Mouse (Mus musculus): ENCODE measurements at regions not wholly inside any gene's neighbourhood (a gene's known extent, or its start where the extent isn't known, plus 50 kb on each side); places are given as distances from the start of the nearest gene placed in this dataset.

GRCm38 (mm10) chr8:44785161-44785560, 150.1 kb upstream of the Fat1 start:
- Histone ChIP-seq H3K27ac (ENCODE audit: low read depth, low read length) (no peak overlapping the region), H3K36me3 (ENCODE audit: control insufficient read depth, insufficient read depth, low read length) (no peaks in the 10 kb centered on the region), H3K9ac (replicated peaks; ENCODE audit: low read depth, low read length) (no peak overlapping the region), H3K4me1 (ENCODE audit: control insufficient read depth, insufficient read depth, low read length) (no peaks in the 10 kb centered on the region), H3K27me3 (ENCODE audit: control insufficient read depth, insufficient read depth, low read length) (no peaks in the 10 kb centered on the region), H3K9me3 (ENCODE audit: control insufficient read depth, low read length) (no peaks in the 10 kb centered on the region), H3K4me2 (ENCODE audit: low read depth, low read length) (no peak overlapping the region), H3K4me3 (ENCODE audit: low read depth, low read length) (no peak overlapping the region)
- WGBS = 38% methylated on average over 8 of the region's 8 CpGs
- no peak for ATAC-seq (ENCODE audit: low read depth)

GRCm38 (mm10) chr8:44786740-44787139, 148.5 kb upstream of the Fat1 start:
- WGBS = 83% methylated on average over 5 of the region's 5 CpGs
- H3K4me1 ChIP-seq (ENCODE audit: control insufficient read depth, insufficient read depth, low read length) = no peaks in the 10 kb centered on the region
- no peak for ATAC-seq (ENCODE audit: low read depth)

GRCm38 (mm10) chr8:44788290-44788689, 147.0 kb upstream of the Fat1 start:
- Histone ChIP-seq H3K9ac (replicated peaks; ENCODE audit: low read depth, low read length) (no peak overlapping the region), H3K4me1 (ENCODE audit: control insufficient read depth, insufficient read depth, low read length) (no peaks in the 10 kb centered on the region), H3K36me3 (ENCODE audit: control insufficient read depth, insufficient read depth, low read length) (no peaks in the 10 kb centered on the region), H3K27me3 (ENCODE audit: control insufficient read depth, insufficient read depth, low read length) (no peaks in the 10 kb centered on the region), H3K4me2 (ENCODE audit: low read depth, low read length) (no peak overlapping the region), H3K4me3 (ENCODE audit: low read depth, low read length) (no peak overlapping the region), H3K27ac (ENCODE audit: low read depth, low read length) (no peak overlapping the region), H3K9me3 (ENCODE audit: control insufficient read depth, low read length) (no peaks in the 10 kb centered on the region)
- WGBS = 14% methylated on average over 3 of the region's 3 CpGs
- ATAC-seq (ENCODE audit: low read depth) = no peak

More at GRCm38 (mm10) chr8:44786740-44787139, 148.5 kb upstream of the Fat1 start:
- H3K27ac ChIP-seq (ENCODE audit: low read depth, low read length) = no peak overlapping the region
- H3K27me3 ChIP-seq (ENCODE audit: control insufficient read depth, insufficient read depth, low read length) = no peaks in the 10 kb centered on the region
- no peaks in the 10 kb centered on the region for H3K9me3 ChIP-seq (ENCODE audit: control insufficient read depth, low read length)
- H3K36me3 ChIP-seq (ENCODE audit: control insufficient read depth, insufficient read depth, low read length) = no peaks in the 10 kb centered on the region
- H3K9ac ChIP-seq (replicated peaks; ENCODE audit: low read depth, low read length) = no peak overlapping the region
- no peak overlapping the region for H3K4me3 ChIP-seq (ENCODE audit: low read depth, low read length)
- H3K4me2 ChIP-seq (ENCODE audit: low read depth, low read length) = no peak overlapping the region

- Histone ChIP-seq H3K4me3 (ENCODE audit: low read depth, low read length) (no peak overlapping the region), H3K4me2 (ENCODE audit: low read depth, low read length) (no peak overlapping the region), H3K9me3 (ENCODE audit: control insufficient read depth, low read length) (no peaks in the 10 kb centered on the region), H3K27me3 (ENCODE audit: control insufficient read depth, insufficient read depth, low read length) (no peaks in the 10 kb centered on the region), H3K4me1 (ENCODE audit: control insufficient read depth, insufficient read depth, low read length) (no peaks in the 10 kb centered on the region), H3K9ac (replicated peaks; ENCODE audit: low read depth, low read length) (no peak overlapping the region), H3K27ac (ENCODE audit: low read depth, low read length) (no peak overlapping the region), H3K36me3 (ENCODE audit: control insufficient read depth, insufficient read depth, low read length) (no peaks in the 10 kb centered on the region)
- 82% methylated on average over 3 of the region's 3 CpGs for WGBS
- ATAC-seq (ENCODE audit: low read depth) = no peak
Measured at GRCm38 (mm10) chr8:44799513-44799912, 135.7 kb upstream of the Fat1 start.

- no peak for ATAC-seq (ENCODE audit: low read depth)
- no peaks in the 10 kb centered on the region for H3K4me1 ChIP-seq (ENCODE audit: control insufficient read depth, insufficient read depth, low read length)
- no peak overlapping the region for H3K9ac ChIP-seq (replicated peaks; ENCODE audit: low read depth, low read length)
- no peak overlapping the region for H3K27ac ChIP-seq (ENCODE audit: low read depth, low read length)
- H3K27me3 ChIP-seq (ENCODE audit: control insufficient read depth, insufficient read depth, low read length) = no peaks in the 10 kb centered on the region
- WGBS = 38% methylated on average over 6 of the region's 6 CpGs
- no peaks in the 10 kb centered on the region for H3K9me3 ChIP-seq (ENCODE audit: control insufficient read depth, low read length)
- H3K4me2 ChIP-seq (ENCODE audit: low read depth, low read length) = no peak overlapping the region
- no peak overlapping the region for H3K4me3 ChIP-seq (ENCODE audit: low read depth, low read length)
- H3K36me3 ChIP-seq (ENCODE audit: control insufficient read depth, insufficient read depth, low read length) = no peaks in the 10 kb centered on the region
Measured at GRCm38 (mm10) chr8:44800827-44801273, 134.4 kb upstream of the Fat1 start.

- H3K9me3 ChIP-seq (ENCODE audit: control insufficient read depth, low read length) = no peaks in the 10 kb centered on the region
- no peak overlapping the region for H3K4me3 ChIP-seq (ENCODE audit: low read depth, low read length)
- no peak for ATAC-seq (ENCODE audit: low read depth)
- no peak overlapping the region for H3K4me2 ChIP-seq (ENCODE audit: low read depth, low read length)
- H3K27ac ChIP-seq (ENCODE audit: low read depth, low read length) = no peak overlapping the region
- no peak overlapping the region for H3K9ac ChIP-seq (replicated peaks; ENCODE audit: low read depth, low read length)
- H3K36me3 ChIP-seq (ENCODE audit: control insufficient read depth, insufficient read depth, low read length) = no peaks in the 10 kb centered on the region
- H3K4me1 ChIP-seq (ENCODE audit: control insufficient read depth, insufficient read depth, low read length) = no peaks in the 10 kb centered on the region
- no peaks in the 10 kb centered on the region for H3K27me3 ChIP-seq (ENCODE audit: control insufficient read depth, insufficient read depth, low read length)
- WGBS = 47% methylated on average over 6 of the region's 6 CpGs
Measured at GRCm38 (mm10) chr8:44801604-44802206, 133.5 kb upstream of the Fat1 start.

- ATAC-seq (ENCODE audit: low read depth) = no peak
- H3K27ac ChIP-seq (ENCODE audit: low read depth, low read length) = no peak overlapping the region
- H3K27me3 ChIP-seq (ENCODE audit: control insufficient read depth, insufficient read depth, low read length) = no peaks in the 10 kb centered on the region
- 68% methylated on average over 5 of the region's 5 CpGs for WGBS
- no peaks in the 10 kb centered on the region for H3K9me3 ChIP-seq (ENCODE audit: control insufficient read depth, low read length)
- no peak overlapping the region for H3K9ac ChIP-seq (replicated peaks; ENCODE audit: low read depth, low read length)
- no peaks in the 10 kb centered on the region for H3K4me1 ChIP-seq (ENCODE audit: control insufficient read depth, insufficient read depth, low read length)
- H3K36me3 ChIP-seq (ENCODE audit: control insufficient read depth, insufficient read depth, low read length) = no peaks in the 10 kb centered on the region
- no peak overlapping the region for H3K4me2 ChIP-seq (ENCODE audit: low read depth, low read length)
- no peak overlapping the region for H3K4me3 ChIP-seq (ENCODE audit: low read depth, low read length)
Measured at GRCm38 (mm10) chr8:44802331-44802730, 132.9 kb upstream of the Fat1 start.

GRCm38 (mm10) chr8:44804414-44805178, 130.7 kb upstream of the Fat1 start:
- Histone ChIP-seq H3K9ac (replicated peaks; ENCODE audit: low read depth, low read length) (no peak overlapping the region), H3K36me3 (ENCODE audit: control insufficient read depth, insufficient read depth, low read length) (no peaks in the 10 kb centered on the region), H3K9me3 (ENCODE audit: control insufficient read depth, low read length) (no peaks in the 10 kb centered on the region), H3K4me1 (ENCODE audit: control insufficient read depth, insufficient read depth, low read length) (no peaks in the 10 kb centered on the region), H3K27ac (ENCODE audit: low read depth, low read length) (no peak overlapping the region), H3K4me2 (ENCODE audit: low read depth, low read length) (no peak overlapping the region), H3K4me3 (ENCODE audit: low read depth, low read length) (no peak overlapping the region), H3K27me3 (ENCODE audit: control insufficient read depth, insufficient read depth, low read length) (no peaks in the 10 kb centered on the region)
- 35% methylated on average over 14 of the region's 14 CpGs for WGBS
- ATAC-seq (ENCODE audit: low read depth) = no peak

- Histone ChIP-seq H3K27ac (ENCODE audit: low read depth, low read length) (no peak overlapping the region), H3K27me3 (ENCODE audit: control insufficient read depth, insufficient read depth, low read length) (no peaks in the 10 kb centered on the region), H3K9me3 (ENCODE audit: control insufficient read depth, low read length) (no peaks in the 10 kb centered on the region), H3K4me1 (ENCODE audit: control insufficient read depth, insufficient read depth, low read length) (no peaks in the 10 kb centered on the region), H3K4me3 (ENCODE audit: low read depth, low read length) (no peak overlapping the region), H3K9ac (replicated peaks; ENCODE audit: low read depth, low read length) (no peak overlapping the region), H3K4me2 (ENCODE audit: low read depth, low read length) (no peak overlapping the region), H3K36me3 (ENCODE audit: control insufficient read depth, insufficient read depth, low read length) (no peaks in the 10 kb centered on the region)
- whole genome bisulfite sequencing = 76% methylated on average over 11 of the region's 11 CpGs
- ATAC-seq (ENCODE audit: low read depth) = no peak
Measured at GRCm38 (mm10) chr8:44805179-44805815, 129.9 kb upstream of the Fat1 start.

Measured in neural tube, embryonic 14.5 days (tissue).